Mouse (Mus musculus): ENCODE data around the gene Rgsl1.

Rgsl1 gene

GRCm38 (mm10) chr1:153741551-153742316, 102.2 kb downstream of the Rgsl1 start:
- intact Hi-C loops (cut with DNase I), result loop anchor here (1.0 to 5.0 kb wide), 2 partner anchors 64 to 182 kb away; no protein-coding TSS in a partner anchor

GRCm38 (mm10) chr1:153740775-153741400, 103.1 kb downstream of the Rgsl1 start:
- intact Hi-C loops (cut with DNase I), result loop anchor here (5.0 kb wide), 1 partner anchor 64 kb away; no protein-coding TSS in a partner anchor

GRCm38 (mm10) chr1:153740145-153740544, 103.8 kb downstream of the Rgsl1 start, which contains the start of gene Rgs16:
Rgs16 (plus strand) TSS chr1:153740349.
- intact Hi-C loops (cut with DNase I), result loop anchor here (5.0 kb wide), 1 partner anchor 63 kb away; no protein-coding TSS in a partner anchor

- intact Hi-C loops (cut with DNase I), result loop anchor here (5.0 kb wide), 1 partner anchor 62 kb away; no protein-coding TSS in a partner anchor
Measured at GRCm38 (mm10) chr1:153739437-153740015, 104.4 kb downstream of the Rgsl1 start.

- intact Hi-C loops (cut with DNase I), result no loop called here
Measured at GRCm38 (mm10) chr1:153737101-153738085, 106.5 kb downstream of the Rgsl1 start.

DNA sequence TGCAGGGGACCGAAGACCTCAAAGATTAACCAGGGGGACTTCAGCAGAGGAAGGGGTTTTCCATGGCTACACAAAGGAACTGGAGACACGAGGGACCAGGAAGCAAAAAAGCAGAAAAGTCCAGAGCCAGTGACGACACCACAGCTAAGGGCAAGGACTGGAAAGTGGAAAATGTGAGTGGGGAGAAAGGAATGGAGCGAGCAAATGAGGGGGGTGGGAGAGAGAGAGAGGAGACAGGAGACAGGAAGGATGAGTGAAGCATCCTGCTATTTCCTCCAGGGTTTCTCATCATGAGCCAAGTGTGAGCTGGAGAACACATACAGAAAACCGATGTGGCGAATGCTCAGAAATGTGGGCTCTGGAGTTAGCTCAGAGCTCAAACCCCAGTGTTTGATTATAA, 107.8 kb downstream of the Rgsl1 start:
- intact Hi-C loops (cut with DNase I), result no loop called here

GRCm38 (mm10) chr1:153734866-153735265, 109.1 kb downstream of the Rgsl1 start:
- intact Hi-C loops (cut with DNase I), result no loop called here

GRCm38 (mm10) chr1:153733181-153733580, 110.8 kb downstream of the Rgsl1 start:
- intact Hi-C loops (cut with DNase I), result no loop called here

DNA sequence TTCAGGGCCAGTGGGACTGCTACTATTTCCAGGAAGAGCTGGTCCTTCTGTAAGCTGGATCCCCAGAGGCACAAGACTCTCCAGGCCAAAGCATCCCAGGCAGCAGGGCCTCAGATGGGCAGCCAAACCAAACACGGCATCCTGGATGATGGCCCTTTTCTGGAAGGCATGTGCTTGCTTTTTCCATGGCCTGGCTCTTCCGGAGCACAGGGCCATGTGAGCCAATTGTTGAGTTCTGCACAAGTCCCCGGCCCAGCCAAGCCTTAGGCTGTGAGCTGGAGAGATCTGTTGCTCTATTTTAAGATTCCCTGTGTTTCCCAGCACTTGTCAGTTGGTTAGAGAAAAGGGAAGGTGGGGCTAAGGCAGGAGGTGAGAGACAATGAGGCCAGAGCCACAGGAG, 113.3 kb downstream of the Rgsl1 start:
- intact Hi-C loops (cut with DNase I), result no loop called here

DNA sequence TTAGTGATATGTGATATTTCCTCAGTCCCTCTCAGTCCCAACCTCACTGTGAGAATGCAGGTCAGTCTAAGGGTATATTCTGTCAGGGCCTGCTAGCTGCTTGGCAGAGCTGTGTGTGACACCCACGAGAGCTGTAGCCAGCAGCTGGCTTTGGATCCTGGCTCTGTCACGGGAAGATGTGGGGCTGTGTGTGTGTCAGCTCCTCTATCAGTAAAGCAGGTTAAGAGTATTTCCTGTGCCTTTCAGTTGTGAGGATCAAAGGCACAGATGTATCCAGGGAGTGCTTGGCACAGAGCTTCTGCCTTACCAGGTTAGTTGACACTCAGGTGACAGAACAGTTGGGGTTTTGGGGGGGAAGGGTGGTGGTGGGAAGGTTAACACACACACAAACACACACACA, 114.1 kb downstream of the Rgsl1 start:
- intact Hi-C loops (cut with DNase I), result no loop called here

Measured in adrenal gland (tissue).